Mouse (Mus musculus): Measurements from ENCODE around the gene Slc25a42. TPM values are rescaled to one million over a fixed set of nuclear protein-coding genes. Genes with fewer than 3 reads are reported as not detected.
A peak's percentile ranks its signal among the peaks of the same experiment; 100 is the strongest.

Slc25a42 gene
- total and polyA plus RNA-seq, 2 experiments from 2014 or later, result 8.3 to 17.1 TPM

DNA sequence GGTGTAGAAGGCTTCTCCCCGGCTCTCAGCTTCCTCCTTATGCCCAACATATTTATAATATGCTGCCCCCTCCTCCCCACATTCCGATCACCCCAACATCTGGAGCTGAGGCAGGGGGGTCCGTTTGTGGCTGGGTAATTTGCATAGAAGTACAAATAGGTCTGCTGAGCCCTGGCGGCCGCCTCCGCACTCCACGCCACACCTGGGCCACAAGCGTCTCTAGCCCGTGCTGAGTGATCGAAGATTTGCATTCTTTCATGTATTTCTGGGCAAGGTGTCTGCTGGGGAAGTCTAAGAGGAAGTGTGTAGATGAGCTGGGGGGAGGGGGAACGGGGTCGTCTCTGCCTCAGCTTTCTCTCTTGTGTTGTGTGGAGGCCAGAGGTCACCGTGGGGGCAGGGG, 52.1 kb downstream of the Slc25a42 start:
- 64% methylated on average over 13 of the region's 13 CpGs for WGBS
- H3K27ac ChIP-seq, result no peak overlapping the region
- no peak overlapping the region for H3K9ac ChIP-seq (replicated peaks; ENCODE audit: low read length)
- no peaks in the 10 kb centered on the region for H3K9me3 ChIP-seq (ENCODE audit: low read length)
- H3K27me3 ChIP-seq (ENCODE audit: insufficient read depth, low read length), result no peaks in the 10 kb centered on the region
- no peaks in the 10 kb centered on the region for H3K4me1 ChIP-seq (ENCODE audit: insufficient read depth, low read length)
- DNase-seq (ENCODE audit: low spot score) (no peak), ATAC-seq (no peak)
- H3K36me3 ChIP-seq (ENCODE audit: insufficient read depth, low read length), result no peaks in the 10 kb centered on the region
- no peak overlapping the region for H3K4me3 ChIP-seq (ENCODE audit: low read length)
- no peak overlapping the region for H3K4me2 ChIP-seq (ENCODE audit: low read depth, low read length)
- TF ChIP-seq CTCF (IDR thresholded peaks at IDR 0.05; ENCODE audit: low read depth), result no peak

DNA sequence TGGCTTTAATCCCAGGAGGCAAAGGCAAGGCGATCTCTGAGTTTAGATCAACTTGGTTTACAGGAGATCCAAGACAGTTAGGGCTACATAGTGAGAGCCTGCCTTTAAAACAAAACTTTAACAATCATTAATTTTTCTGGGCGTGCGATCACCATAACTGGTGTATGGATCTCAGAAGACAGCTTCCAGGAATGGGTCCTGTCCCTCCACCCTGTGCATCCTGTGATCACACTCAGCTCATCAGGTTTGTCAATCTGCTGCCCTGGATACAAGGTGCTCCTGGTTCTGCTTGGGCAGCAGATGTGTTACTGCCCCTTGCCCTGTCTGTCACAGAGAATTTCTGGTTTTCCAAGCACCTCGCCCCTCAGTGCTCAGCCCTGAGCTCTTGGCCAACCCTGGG, 52.9 kb downstream of the Slc25a42 start:
- 87% methylated on average over 4 of the region's 4 CpGs for WGBS
- no peak for TF ChIP-seq CTCF (IDR thresholded peaks at IDR 0.05; ENCODE audit: low read depth)
- H3K36me3 ChIP-seq (ENCODE audit: insufficient read depth, low read length), result no peaks in the 10 kb centered on the region
- H3K9me3 ChIP-seq (ENCODE audit: low read length), result no peaks in the 10 kb centered on the region
- no peak overlapping the region for H3K27ac ChIP-seq
- H3K4me1 ChIP-seq (ENCODE audit: insufficient read depth, low read length), result no peaks in the 10 kb centered on the region
- DNase-seq (ENCODE audit: low spot score) (no peak), ATAC-seq (no peak)
- H3K27me3 ChIP-seq (ENCODE audit: insufficient read depth, low read length), result no peaks in the 10 kb centered on the region
- H3K4me2 ChIP-seq (ENCODE audit: low read depth, low read length), result peak overlapping the region; percentile 80; the same call in 1 of the 2 replicates
- no peak overlapping the region for H3K9ac ChIP-seq (replicated peaks; ENCODE audit: low read length)
- H3K4me3 ChIP-seq (ENCODE audit: low read length), result no peak overlapping the region

DNA sequence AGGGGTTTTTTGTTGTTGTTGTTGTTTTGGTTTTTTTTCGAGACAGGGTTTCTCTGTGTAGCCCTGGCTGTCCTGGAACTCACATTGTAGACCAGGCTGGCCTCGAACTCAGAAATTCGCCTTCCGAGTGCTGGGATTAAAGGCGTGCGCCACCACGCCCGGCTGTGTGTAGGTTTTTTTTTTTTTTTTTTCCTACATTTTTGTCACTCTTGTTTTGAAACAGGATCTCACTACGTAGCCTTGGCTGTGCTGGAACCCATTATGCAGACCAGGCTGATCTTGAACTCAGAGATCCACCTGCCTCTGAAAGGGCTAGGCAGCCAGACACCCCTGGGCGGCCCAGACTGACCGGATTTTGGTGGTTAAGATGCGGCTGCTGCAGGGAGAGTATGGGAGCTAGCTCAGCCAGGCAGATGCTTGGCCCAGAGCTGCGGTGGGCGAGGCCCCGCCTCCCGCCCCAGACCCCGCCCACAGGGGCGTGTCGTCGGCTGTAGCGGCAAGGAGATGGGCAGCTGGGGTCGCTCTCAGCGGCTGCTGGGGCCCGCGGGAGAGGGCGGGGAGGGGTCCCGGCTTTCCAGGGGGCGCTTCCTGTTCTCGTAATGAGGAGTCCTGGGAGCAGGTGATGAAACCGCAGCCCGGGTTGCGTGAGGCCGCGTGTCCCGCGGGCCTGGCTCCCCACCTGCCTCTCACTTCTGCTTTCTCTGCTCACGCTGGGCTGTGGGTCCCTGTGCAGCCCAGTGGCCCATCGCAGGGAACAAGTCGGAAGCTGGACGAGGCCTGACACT, 53.8 kb downstream of the Slc25a42 start:
- peak overlapping the region; percentile 49 for H3K4me3 ChIP-seq (ENCODE audit: low read length)
- no peaks in the 10 kb centered on the region for H3K36me3 ChIP-seq (ENCODE audit: insufficient read depth, low read length)
- 14% methylated on average over 39 of the region's 40 CpGs for WGBS
- H3K9me3 ChIP-seq (ENCODE audit: low read length), result no peaks in the 10 kb centered on the region
- H3K9ac ChIP-seq (replicated peaks; ENCODE audit: low read length), result peak overlapping the region; percentile 59
- peak overlapping the region; percentile 32; the same call in 1 of the 2 replicates for H3K27ac ChIP-seq
- DNase-seq (ENCODE audit: low spot score) (peak; percentile 89), ATAC-seq (peak; percentile 94)
- peak overlapping the region; percentile 80 for H3K4me2 ChIP-seq (ENCODE audit: low read depth, low read length)
- TF ChIP-seq CTCF (IDR thresholded peaks at IDR 0.05; ENCODE audit: low read depth), result peak; percentile 11; the same call in 1 of the 2 replicates
- no peaks in the 10 kb centered on the region for H3K27me3 ChIP-seq (ENCODE audit: insufficient read depth, low read length)
- H3K4me1 ChIP-seq (ENCODE audit: insufficient read depth, low read length), result no peaks in the 10 kb centered on the region

- H3K27ac ChIP-seq, result no peak overlapping the region
- H3K4me3 ChIP-seq (ENCODE audit: low read length), result no peak overlapping the region
- no peaks in the 10 kb centered on the region for H3K4me1 ChIP-seq (ENCODE audit: insufficient read depth, low read length)
- no peak for ATAC-seq
- WGBS, result 96% methylated on average over 1 of the region's 1 CpGs
- no peak overlapping the region for H3K9ac ChIP-seq (replicated peaks; ENCODE audit: low read length)
- no peaks in the 10 kb centered on the region for H3K9me3 ChIP-seq (ENCODE audit: low read length)
- H3K36me3 ChIP-seq (ENCODE audit: insufficient read depth, low read length), result no peaks in the 10 kb centered on the region
- no peak for DNase-seq (ENCODE audit: low spot score)
- no peaks in the 10 kb centered on the region for H3K27me3 ChIP-seq (ENCODE audit: insufficient read depth, low read length)
- no peak for TF ChIP-seq CTCF (IDR thresholded peaks at IDR 0.05; ENCODE audit: low read depth)
- H3K4me2 ChIP-seq (ENCODE audit: low read depth, low read length), result no peak overlapping the region
Observed at GRCm38 (mm10) chr8:70157240-70157800, 54.8 kb downstream of the Slc25a42 start.

DNA sequence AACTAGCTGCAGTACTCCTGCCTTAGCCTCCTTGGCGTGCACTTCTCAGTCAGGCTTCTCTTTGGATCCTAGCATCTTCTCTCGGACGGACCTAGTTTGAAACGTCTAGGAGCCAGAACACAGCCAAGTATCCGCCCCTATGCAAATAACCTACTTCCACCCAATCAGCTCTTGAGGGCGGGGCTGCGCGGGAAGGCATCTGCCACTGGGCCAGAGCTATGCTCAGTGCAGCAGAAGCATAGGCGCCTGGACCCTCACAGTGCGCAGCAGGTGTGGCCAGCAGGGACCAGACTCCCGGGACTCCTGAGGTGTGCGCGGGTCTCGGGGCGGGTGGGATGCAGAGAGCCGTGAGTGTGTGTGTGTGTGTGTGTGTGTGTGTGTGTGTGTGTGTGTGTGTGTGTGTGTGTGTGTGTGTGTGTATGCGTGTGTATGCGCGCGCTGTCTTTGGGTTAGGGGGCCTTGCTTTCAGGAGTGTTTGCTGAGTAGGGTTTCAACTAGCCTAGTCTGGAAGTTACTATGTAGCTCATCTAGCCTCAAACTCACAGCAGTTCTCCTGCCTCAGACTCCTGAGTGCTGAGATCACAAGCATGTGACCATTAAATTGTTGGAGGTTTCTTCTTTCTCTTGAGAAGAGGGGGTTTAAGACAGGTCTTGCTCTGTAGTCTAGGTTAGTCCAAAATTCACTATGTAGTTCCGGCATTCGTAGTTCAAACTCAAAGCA, 59.4 kb downstream of the Slc25a42 start:
- Histone ChIP-seq H3K36me3 (ENCODE audit: insufficient read depth, low read length) (no peaks in the 10 kb centered on the region), H3K4me2 (ENCODE audit: low read depth, low read length) (peak overlapping the region; percentile 42), H3K9me3 (ENCODE audit: low read length) (no peaks in the 10 kb centered on the region), H3K4me1 (ENCODE audit: insufficient read depth, low read length) (no peaks in the 10 kb centered on the region), H3K4me3 (ENCODE audit: low read length) (no peak overlapping the region), H3K27me3 (ENCODE audit: insufficient read depth, low read length) (no peaks in the 10 kb centered on the region), H3K27ac (no peak overlapping the region), H3K9ac (replicated peaks; ENCODE audit: low read length) (no peak overlapping the region)
- ATAC-seq, result peak; percentile 90
- peak; percentile 84 for DNase-seq (ENCODE audit: low spot score)
- 16% methylated on average over 22 of the region's 22 CpGs for WGBS
- TF ChIP-seq CTCF (IDR thresholded peaks at IDR 0.05; ENCODE audit: low read depth), result no peak

- H3K9me3 ChIP-seq (ENCODE audit: low read length), result no peaks in the 10 kb centered on the region
- WGBS, result 20% methylated on average over 13 of the region's 13 CpGs
- H3K36me3 ChIP-seq (ENCODE audit: insufficient read depth, low read length), result peaks cover 6% of the 10 kb centered on the region
- DNase-seq (ENCODE audit: low spot score) (no peak), ATAC-seq (no peak)
- no peaks in the 10 kb centered on the region for H3K4me1 ChIP-seq (ENCODE audit: insufficient read depth, low read length)
- H3K4me2 ChIP-seq (ENCODE audit: low read depth, low read length), result no peak overlapping the region
- H3K27me3 ChIP-seq (ENCODE audit: insufficient read depth, low read length), result no peaks in the 10 kb centered on the region
- no peak overlapping the region for H3K4me3 ChIP-seq (ENCODE audit: low read length)
- no peak overlapping the region for H3K27ac ChIP-seq
- no peak for TF ChIP-seq CTCF (IDR thresholded peaks at IDR 0.05; ENCODE audit: low read depth)
- no peak overlapping the region for H3K9ac ChIP-seq (replicated peaks; ENCODE audit: low read length)
Observed at GRCm38 (mm10) chr8:70150158-70150557, 61.9 kb downstream of the Slc25a42 start.
